Mouse (Mus musculus): ENCODE results near the gene Steap2. TPM values are rescaled to one million over a fixed set of nuclear protein-coding genes. Genes with fewer than 3 reads are reported as not detected.
"Not testable (repeated sequence)": the region's sequence is repeated elsewhere in the genome, so short reads cannot be mapped to it uniquely, and the experiment has no call there.

Gene Steap2
- polyA plus RNA-seq, 2 experiments: 3.0 to 5.2 TPM

DNA sequence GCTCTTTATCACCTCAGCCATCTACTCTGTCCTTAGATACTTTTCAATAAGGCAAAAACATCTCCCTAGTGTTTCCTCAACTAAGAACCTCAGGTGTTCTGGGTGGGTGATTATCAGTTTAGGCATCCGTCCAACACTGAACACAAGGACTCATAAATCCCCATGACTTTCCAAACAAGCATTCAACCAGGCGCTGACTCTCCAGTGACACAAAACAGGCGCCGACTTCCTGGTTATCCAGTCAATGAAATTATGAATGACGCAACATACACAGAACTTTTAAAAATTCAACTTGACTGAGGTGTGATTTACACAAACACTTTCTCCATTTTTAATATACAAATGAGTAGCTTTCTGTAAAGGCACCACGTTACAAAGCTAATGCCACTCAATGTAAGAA, 6.2 kb downstream of the Steap2 start:
- H3K27me3 ChIP-seq (ENCODE audit: control insufficient read depth, insufficient read depth, low read length): peaks cover 8% of the 10 kb centered on the region
- no peak overlapping the region for H3K9ac ChIP-seq (replicated peaks)
- WGBS (ENCODE audit: insufficient replicate concordance): 62% methylated on average over 6 of the region's 6 CpGs
- TF ChIP-seq EP300 (IDR thresholded peaks at IDR 0.05; ENCODE audit: low read depth) (no peak), CTCF (IDR thresholded peaks at IDR 0.05; ENCODE audit: low read depth) (no peak)
- ATAC-seq (ENCODE audit: insufficient read depth): no peak
- H3K9me3 ChIP-seq (ENCODE audit: control insufficient read depth, low read length): no peaks in the 10 kb centered on the region
- peaks cover 0 to 3% of the 10 kb centered on the region in 2 experiments; a peak in 2 of 4 replicates for H3K4me1 ChIP-seq (replicated peaks; ENCODE audit: control insufficient read depth in 2 of 2, insufficient read depth in 2 of 2, low read length in 1 of 2)
- DNase-seq (ENCODE audit: low read depth in 3 of 3, low spot score in 3 of 3): no peak
- H3K4me3 ChIP-seq (ENCODE audit: insufficient read depth in 1 of 2, low read depth in 2 of 2, low read length in 2 of 2): no peak overlapping the region
- H3K27ac ChIP-seq: no peak overlapping the region
- no peak overlapping the region for H3K4me2 ChIP-seq (ENCODE audit: low read depth)
- H3K36me3 ChIP-seq (replicated peaks; ENCODE audit: control insufficient read depth, insufficient read depth, low read depth): no peaks in the 10 kb centered on the region

DNA sequence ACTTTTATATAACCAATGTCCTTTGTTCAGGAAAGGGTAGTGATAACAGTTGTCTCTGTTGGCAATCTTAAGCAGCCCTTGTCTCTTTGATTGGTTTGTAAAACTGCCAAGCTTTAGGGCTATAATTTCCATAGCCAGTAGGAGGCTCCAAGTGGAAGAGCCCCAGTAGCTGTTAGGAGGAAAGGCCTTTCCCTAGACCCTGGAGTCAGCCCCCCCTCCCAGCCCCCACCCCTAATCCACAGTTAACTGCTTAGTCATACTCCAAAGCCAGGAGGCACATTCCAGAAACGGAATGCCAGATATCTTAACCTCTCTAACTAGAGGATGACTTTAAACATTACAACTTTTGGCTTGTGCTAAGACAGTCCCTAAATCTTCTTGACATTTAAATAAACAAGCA, 7.4 kb downstream of the Steap2 start:
- H3K27me3 ChIP-seq (ENCODE audit: control insufficient read depth, insufficient read depth, low read length): no peaks in the 10 kb centered on the region
- 17% methylated on average over 1 of the region's 1 CpGs for WGBS (ENCODE audit: insufficient replicate concordance)
- no peaks in the 10 kb centered on the region for H3K36me3 ChIP-seq (replicated peaks; ENCODE audit: control insufficient read depth, insufficient read depth, low read depth)
- TF ChIP-seq CTCF (IDR thresholded peaks at IDR 0.05; ENCODE audit: low read depth) (no peak), EP300 (IDR thresholded peaks at IDR 0.05; ENCODE audit: low read depth) (no peak)
- no peak overlapping the region for H3K9ac ChIP-seq (replicated peaks)
- no peak overlapping the region for H3K27ac ChIP-seq
- H3K9me3 ChIP-seq (ENCODE audit: control insufficient read depth, low read length): no peaks in the 10 kb centered on the region
- no peak overlapping the region for H3K4me2 ChIP-seq (ENCODE audit: low read depth)
- no peak for ATAC-seq (ENCODE audit: insufficient read depth)
- DNase-seq (ENCODE audit: low read depth in 3 of 3, low spot score in 3 of 3): no peak
- no peak overlapping the region for H3K4me3 ChIP-seq (ENCODE audit: insufficient read depth in 1 of 2, low read depth in 2 of 2, low read length in 2 of 2)
- peaks cover 0 to 3% of the 10 kb centered on the region in 2 experiments; a peak in 2 of 4 replicates for H3K4me1 ChIP-seq (replicated peaks; ENCODE audit: control insufficient read depth in 2 of 2, insufficient read depth in 2 of 2, low read length in 1 of 2)

DNA sequence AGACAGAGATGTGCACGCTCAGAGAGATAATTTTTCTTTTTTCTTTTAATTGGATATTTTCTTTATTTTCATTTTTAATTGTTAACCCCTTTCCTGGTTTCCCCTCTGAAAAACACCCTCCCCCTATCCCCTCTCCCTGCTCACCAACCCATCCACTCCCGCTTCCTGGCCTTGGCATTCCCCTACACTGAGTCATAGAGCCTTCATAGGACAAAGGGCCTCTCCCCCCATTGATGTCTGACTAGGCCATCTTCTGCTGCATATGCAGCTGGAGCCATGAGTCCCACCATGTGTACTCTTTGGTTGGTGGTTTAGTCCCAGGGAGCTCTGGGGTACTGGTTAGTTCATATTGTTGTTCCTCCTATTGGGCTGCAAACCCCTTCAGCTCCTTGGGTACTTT, 9.4 kb downstream of the Steap2 start:
- not testable (repeated sequence) for DNase-seq (ENCODE audit: low read depth in 3 of 3, low spot score in 3 of 3); H3K27ac ChIP-seq; H3K36me3 ChIP-seq (replicated peaks; ENCODE audit: control insufficient read depth, insufficient read depth, low read depth); H3K27me3 ChIP-seq (ENCODE audit: control insufficient read depth, insufficient read depth, low read length); ATAC-seq (ENCODE audit: insufficient read depth); H3K4me1 ChIP-seq (replicated peaks; ENCODE audit: control insufficient read depth in 2 of 2, insufficient read depth in 2 of 2, low read length in 1 of 2); H3K4me3 ChIP-seq (ENCODE audit: insufficient read depth in 1 of 2, low read depth in 2 of 2, low read length in 2 of 2); H3K9me3 ChIP-seq (ENCODE audit: control insufficient read depth, low read length); H3K4me2 ChIP-seq (ENCODE audit: low read depth); H3K9ac ChIP-seq (replicated peaks)
- WGBS (ENCODE audit: insufficient replicate concordance): 58% methylated on average over 2 of the region's 2 CpGs

DNA sequence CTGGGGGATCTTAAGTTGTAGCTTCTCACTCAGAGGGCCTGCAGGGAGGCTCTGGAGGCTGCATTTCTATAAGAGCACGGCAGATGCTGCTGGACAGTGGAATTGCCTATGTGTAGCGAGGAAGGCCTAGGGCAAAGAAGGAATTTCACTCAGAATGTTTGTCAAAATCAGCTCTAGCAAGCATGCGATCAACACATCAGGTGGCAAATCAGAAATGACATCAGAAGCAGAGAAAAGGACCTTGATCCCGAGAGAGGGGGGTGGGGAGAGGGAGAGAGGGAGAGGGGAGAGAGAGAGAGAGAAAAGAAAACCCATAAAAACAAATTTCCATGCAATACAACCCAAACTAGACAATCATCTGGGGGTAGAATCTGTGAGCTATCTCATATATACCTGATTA, 11.1 kb downstream of the Steap2 start:
- no peak overlapping the region for H3K27ac ChIP-seq
- ATAC-seq (ENCODE audit: insufficient read depth): no peak
- H3K4me1 ChIP-seq (replicated peaks; ENCODE audit: control insufficient read depth in 2 of 2, insufficient read depth in 2 of 2, low read length in 1 of 2): no peaks in the 10 kb centered on the region; a peak in 1 of 4 replicates
- no peak overlapping the region for H3K9ac ChIP-seq (replicated peaks)
- 42% methylated on average over 4 of the region's 4 CpGs for WGBS (ENCODE audit: insufficient replicate concordance)
- DNase-seq (ENCODE audit: low read depth in 3 of 3, low spot score in 3 of 3): no peak
- H3K27me3 ChIP-seq (ENCODE audit: control insufficient read depth, insufficient read depth, low read length): no peaks in the 10 kb centered on the region
- TF ChIP-seq EP300 (IDR thresholded peaks at IDR 0.05; ENCODE audit: low read depth) (no peak), CTCF (IDR thresholded peaks at IDR 0.05; ENCODE audit: low read depth) (no peak)
- H3K4me2 ChIP-seq (ENCODE audit: low read depth): no peak overlapping the region
- no peak overlapping the region for H3K4me3 ChIP-seq (ENCODE audit: insufficient read depth in 1 of 2, low read depth in 2 of 2, low read length in 2 of 2)
- no peaks in the 10 kb centered on the region for H3K36me3 ChIP-seq (replicated peaks; ENCODE audit: control insufficient read depth, insufficient read depth, low read depth)
- H3K9me3 ChIP-seq (ENCODE audit: control insufficient read depth, low read length): no peaks in the 10 kb centered on the region

DNA sequence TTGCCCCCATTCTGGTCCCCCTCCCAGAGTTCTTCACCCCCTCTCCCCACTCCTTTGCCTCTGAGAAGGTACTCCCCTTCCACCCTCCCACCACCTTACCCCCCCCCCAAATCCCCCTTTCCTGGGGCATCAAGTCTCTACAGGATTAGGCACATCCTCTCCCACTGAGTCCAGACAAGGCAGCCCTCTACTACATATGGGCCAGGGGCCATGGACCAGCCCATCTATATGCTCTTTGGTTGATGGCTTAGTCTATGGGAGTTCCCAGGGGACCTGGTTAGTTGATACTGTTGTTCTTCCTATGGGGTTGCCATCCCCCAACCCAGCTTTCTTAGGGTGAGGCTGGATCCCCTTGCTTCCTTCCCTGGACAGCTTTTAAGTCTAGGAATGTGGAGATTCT, 14.9 kb downstream of the Steap2 start:
- Histone ChIP-seq H3K9ac (replicated peaks) (no peak overlapping the region), H3K36me3 (replicated peaks; ENCODE audit: control insufficient read depth, insufficient read depth, low read depth) (no peaks in the 10 kb centered on the region), H3K27me3 (ENCODE audit: control insufficient read depth, insufficient read depth, low read length) (no peaks in the 10 kb centered on the region), H3K9me3 (ENCODE audit: control insufficient read depth, low read length) (no peaks in the 10 kb centered on the region), H3K4me2 (ENCODE audit: low read depth) (no peak overlapping the region), H3K4me1 (replicated peaks; ENCODE audit: control insufficient read depth in 2 of 2, insufficient read depth in 2 of 2, low read length in 1 of 2) (no peaks in the 10 kb centered on the region), H3K4me3 (ENCODE audit: insufficient read depth in 1 of 2, low read depth in 2 of 2, low read length in 2 of 2) (no peak overlapping the region), H3K27ac (no peak overlapping the region)
- no peak for DNase-seq (ENCODE audit: low read depth in 3 of 3, low spot score in 3 of 3)
- TF ChIP-seq EP300 (IDR thresholded peaks at IDR 0.05; ENCODE audit: low read depth) (no peak), CTCF (IDR thresholded peaks at IDR 0.05; ENCODE audit: low read depth) (no peak)
- ATAC-seq (ENCODE audit: insufficient read depth): no peak

DNA sequence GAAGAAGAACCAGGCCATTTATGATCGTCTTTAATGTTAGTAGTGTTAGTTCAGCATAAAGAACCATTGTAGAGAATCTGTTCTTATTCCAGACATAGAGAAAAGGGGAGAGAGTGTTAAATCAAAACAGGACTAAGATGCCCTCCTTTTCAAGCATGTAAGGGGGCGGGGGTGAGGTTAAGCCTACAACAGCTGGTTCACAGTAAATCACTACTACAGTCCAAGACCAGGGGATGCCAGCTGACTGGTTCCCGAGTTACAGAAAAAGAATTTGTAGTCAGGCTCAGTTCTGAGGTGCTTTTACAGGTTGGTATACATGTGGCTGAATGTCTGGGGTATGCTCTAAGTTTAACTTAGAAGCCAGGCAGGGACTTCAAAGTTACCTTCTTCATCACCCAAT, 18.3 kb downstream of the Steap2 start:
- no peaks in the 10 kb centered on the region for H3K27me3 ChIP-seq (ENCODE audit: control insufficient read depth, insufficient read depth, low read length)
- H3K36me3 ChIP-seq (replicated peaks; ENCODE audit: control insufficient read depth, insufficient read depth, low read depth): no peaks in the 10 kb centered on the region
- H3K9ac ChIP-seq (replicated peaks): no peak overlapping the region
- H3K4me1 ChIP-seq (replicated peaks; ENCODE audit: control insufficient read depth in 2 of 2, insufficient read depth in 2 of 2, low read length in 1 of 2): no peaks in the 10 kb centered on the region
- ATAC-seq (ENCODE audit: insufficient read depth) (no peak), DNase-seq (ENCODE audit: low read depth in 3 of 3, low spot score in 3 of 3) (no peak)
- no peak overlapping the region for H3K27ac ChIP-seq
- no peak for TF ChIP-seq CTCF (IDR thresholded peaks at IDR 0.05; ENCODE audit: low read depth)
- TF ChIP-seq EP300 (IDR thresholded peaks at IDR 0.05; ENCODE audit: low read depth): no peak
- H3K4me2 ChIP-seq (ENCODE audit: low read depth): no peak overlapping the region
- H3K4me3 ChIP-seq (ENCODE audit: insufficient read depth in 1 of 2, low read depth in 2 of 2, low read length in 2 of 2): no peak overlapping the region
- 49% methylated on average over 3 of the region's 3 CpGs for WGBS (ENCODE audit: insufficient replicate concordance)
- H3K9me3 ChIP-seq (ENCODE audit: control insufficient read depth, low read length): no peaks in the 10 kb centered on the region
